Mouse (Mus musculus) mouse trophoblast stem cell (cell line): ENCODE results near the gene Dcun1d3.

ENCODE experiments used
- in situ Hi-C, 2 experiments: fragments of 300-500 bp; cut with MseI, MboI; formaldehyde crosslinking; loops; 2 replicates in 1 of 2; 3 replicates in 1 of 2; pipeline ENCODE4 v1.15.1; 2025

Dcun1d3 gene

DNA sequence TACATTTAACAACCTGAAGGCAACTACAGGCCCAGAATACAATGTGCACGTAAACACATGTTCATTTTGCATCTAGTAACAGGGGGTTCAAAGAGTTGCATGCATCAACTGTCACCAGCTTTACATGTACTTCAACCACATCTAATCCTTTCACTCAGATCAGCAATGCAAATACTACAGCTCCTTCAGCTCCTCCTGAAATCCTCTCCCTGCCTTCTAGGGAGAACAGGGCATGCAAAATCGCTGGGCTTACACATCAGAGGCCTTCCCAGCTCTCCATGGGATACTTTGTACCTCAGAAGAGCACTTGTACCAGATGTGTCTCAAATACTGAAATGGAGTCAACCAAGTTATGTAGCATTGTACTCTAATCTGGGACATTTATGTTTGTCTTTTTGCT, 23.0 kb downstream of the Dcun1d3 start:
- in situ Hi-C loops, result loop anchor here in 1 of 2 experiments (25.0 kb wide), 1 partner anchor 464 kb away; the partner anchor contains the start of gene Abca15

DNA sequence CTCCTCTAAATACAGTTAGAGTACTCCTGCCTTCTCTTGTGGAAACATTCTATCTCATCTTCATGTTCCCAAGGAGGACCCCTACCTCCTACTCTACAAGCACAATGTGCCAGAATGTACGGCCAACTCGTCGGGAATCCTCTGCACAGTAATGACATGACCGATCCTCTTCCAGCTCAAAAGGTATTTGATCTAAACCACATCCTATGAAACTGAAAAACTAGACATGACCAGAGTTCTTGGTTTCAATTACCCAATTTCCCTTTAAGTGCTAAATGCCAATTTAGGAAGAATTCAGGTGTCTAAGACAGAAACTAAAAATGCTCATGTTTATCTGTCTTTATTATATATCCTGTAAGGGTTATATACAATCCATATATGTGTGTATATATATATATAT, 23.9 kb downstream of the Dcun1d3 start:
- in situ Hi-C loops, result loop anchor here in 1 of 2 experiments (25.0 kb wide), 1 partner anchor 465 kb away; the partner anchor contains the start of gene Abca15

DNA sequence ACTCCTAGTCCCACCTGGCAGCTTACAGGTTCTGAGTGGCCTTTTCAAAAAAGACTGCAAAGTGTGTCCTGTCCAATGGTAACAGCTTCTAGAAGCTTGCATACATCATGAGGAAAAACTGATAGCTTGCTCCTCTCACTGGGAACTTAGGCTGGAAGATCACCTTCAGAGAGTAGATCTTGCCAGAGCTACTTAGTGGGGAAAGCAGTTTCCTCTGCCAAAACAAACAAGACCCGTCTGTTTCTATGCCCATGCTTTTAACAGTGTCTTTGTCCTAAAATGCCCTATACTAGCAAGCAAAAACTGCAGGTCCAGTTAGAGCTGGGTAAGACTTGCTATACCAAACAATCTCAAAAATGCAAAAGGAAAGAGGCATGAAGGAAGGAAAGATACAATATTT, 30.0 kb downstream of the Dcun1d3 start:
- in situ Hi-C loops, result loop anchor here in 1 of 2 experiments (25.0 kb wide), 1 partner anchor 471 kb away; the partner anchor contains the start of gene Abca15

DNA sequence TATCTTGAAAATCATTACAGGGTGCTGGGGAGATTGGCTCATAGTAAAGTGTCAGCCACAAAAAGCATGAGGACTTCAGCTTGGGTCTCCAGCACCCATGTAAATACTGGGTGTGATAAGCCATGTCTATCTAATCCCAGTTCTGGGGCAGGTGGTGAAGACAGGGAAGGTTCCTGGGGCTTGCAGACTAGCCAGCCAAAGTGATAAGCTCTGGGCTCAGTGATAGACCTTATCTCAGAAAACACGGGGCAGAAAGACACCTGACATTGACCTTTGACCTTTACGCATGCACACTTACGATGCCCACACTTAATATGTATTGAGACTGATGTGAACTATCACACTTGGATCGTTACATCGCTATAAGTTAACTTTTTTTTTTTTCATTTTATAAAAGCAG, 31.6 kb downstream of the Dcun1d3 start:
- in situ Hi-C loops, result loop anchor here in 1 of 2 experiments (25.0 kb wide), 1 partner anchor 473 kb away; the partner anchor contains the start of gene Abca15

DNA sequence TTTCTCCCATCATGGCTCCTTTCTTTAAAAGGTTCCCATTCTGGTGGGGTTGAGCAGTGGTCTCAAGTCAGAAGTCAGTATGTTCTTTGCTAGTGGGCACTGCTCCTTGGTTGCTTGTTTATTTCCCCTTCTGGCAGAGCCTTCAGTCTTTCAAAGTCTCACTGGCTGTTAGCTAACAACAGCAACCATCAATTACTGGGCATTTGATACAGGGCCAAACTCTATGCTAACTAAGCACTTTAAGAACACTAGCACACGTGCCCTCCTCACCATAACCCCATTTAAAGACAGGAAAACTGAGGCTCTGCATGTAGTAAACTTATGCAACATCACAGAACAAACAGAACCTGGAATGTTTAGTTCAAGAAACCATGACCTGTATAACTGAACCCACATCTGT, 33.9 kb downstream of the Dcun1d3 start:
- in situ Hi-C loops, result loop anchor here in 1 of 2 experiments (25.0 kb wide), 1 partner anchor 475 kb away; the partner anchor contains the start of gene Abca15

DNA sequence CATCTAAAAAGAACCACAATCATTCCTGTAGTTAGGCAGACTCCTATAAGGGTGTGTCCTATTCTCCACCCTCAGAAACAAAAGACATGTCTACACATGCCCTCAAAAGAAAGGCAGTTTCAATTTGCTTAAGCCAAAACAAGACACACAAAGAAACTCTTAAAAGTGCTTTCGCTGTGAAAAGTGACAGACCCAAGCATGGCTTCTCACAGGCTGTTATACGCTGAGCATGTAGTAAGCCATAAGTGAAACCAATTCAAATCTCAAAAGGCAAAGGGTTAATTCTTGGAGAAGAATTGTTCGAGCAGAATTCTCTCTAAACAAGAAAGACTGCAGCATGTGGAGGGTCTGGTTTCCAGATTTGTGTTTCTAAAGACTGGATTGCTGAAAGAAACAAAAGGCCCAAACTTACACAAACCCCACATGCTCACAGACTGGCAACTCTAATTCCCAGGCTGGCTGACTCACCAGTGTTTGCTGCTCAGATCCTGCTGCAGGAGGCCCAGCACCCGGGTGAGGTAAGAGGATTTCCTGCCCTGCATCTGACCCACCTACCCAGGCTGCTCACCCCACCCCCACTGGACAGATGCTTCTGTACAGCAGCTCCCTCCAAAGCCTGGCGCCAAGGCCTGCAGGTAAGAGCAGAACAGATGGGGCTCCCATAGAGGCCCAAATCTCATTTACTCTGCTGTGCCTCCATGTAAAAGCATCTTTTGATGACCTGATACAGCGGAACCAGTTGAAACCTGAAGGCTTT, 34.6 kb downstream of the Dcun1d3 start:
- in situ Hi-C loops, result loop anchor here in 1 of 2 experiments (25.0 kb wide), 1 partner anchor 476 kb away; the partner anchor contains the start of gene Abca15

DNA sequence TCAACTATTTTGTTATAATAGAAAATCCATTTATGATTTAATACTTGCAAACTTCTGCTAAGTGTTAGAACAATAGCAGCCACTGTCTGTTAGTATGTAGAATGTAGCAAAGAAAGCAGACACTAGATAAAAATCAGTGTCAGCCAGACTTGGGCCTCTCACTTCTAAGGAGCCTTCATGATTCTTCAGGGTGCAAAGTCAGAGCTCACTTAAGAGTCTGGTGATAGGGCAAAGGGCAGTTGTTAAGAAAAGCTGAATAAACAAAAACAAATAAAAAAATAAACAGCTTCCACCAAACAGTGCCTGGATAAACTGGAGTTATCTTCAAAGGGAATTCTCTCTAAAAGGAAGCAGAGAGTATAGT, 35.1 kb downstream of the Dcun1d3 start:
- in situ Hi-C loops, result loop anchor here in 1 of 2 experiments (25.0 kb wide), 1 partner anchor 476 kb away; the partner anchor contains the start of gene Abca15

DNA sequence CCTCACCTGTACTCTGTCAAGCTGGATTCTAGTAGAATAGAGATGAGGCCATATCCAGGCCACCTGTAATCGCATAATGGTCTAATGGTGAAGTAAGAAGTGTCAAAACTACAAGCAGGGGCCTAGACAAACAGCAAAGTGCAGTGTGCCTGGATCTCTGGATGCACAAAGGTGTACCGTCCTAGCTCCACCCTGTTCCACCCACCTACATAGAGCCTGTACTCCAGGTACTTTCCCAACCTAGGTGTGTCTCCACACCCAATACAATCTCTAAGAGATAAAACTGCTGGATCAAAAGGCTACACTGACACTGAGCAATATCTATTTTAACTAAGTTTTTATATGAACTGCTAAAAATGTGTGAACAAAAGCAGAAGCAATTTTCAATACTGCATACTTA, 35.5 kb downstream of the Dcun1d3 start:
- in situ Hi-C loops, result loop anchor here in 1 of 2 experiments (25.0 kb wide), 1 partner anchor 477 kb away; the partner anchor contains the start of gene Abca15

DNA sequence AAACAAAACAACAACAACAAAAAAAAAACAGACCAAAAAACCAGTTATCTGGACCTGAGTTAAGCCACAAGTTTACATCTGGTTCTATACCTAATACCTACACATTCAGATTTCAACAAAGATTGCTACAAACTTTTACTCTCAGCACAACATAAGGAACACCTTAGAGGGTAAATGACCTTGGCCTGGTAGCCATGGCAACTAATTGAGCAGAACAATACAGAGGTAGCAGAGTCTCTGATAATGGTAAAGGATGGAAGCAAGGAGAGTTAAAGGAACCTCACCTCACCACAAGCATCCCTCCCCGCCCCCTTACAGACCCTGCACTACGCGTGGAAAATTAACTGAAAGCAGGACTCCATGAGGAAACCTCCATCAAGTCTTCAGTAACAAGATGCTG, 36.0 kb downstream of the Dcun1d3 start:
- in situ Hi-C loops, result loop anchor here in 1 of 2 experiments (25.0 kb wide), 1 partner anchor 477 kb away; the partner anchor contains the start of gene Abca15

DNA sequence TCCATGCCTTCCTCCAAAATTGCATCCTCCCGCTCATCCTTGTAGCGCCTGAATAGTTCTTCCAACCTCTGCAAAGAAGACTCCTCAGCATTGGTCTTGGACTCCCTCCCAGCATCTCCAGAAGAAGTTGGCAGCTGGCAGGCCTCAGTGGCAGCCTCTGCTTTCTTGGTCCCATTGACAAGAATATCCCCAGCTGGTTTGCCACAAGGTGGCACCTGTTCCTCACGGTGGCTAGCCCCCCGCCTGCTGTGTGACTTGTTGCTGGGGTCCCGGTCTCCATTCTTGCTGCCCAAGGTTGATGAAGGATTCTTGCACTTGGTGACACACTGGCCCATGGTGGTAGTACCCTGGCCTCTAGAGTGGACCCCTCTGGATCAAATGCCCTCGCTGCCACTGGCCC, 36.6 kb downstream of the Dcun1d3 start:
- in situ Hi-C loops, result loop anchor here in 1 of 2 experiments (25.0 kb wide), 1 partner anchor 478 kb away; the partner anchor contains the start of gene Abca15

DNA sequence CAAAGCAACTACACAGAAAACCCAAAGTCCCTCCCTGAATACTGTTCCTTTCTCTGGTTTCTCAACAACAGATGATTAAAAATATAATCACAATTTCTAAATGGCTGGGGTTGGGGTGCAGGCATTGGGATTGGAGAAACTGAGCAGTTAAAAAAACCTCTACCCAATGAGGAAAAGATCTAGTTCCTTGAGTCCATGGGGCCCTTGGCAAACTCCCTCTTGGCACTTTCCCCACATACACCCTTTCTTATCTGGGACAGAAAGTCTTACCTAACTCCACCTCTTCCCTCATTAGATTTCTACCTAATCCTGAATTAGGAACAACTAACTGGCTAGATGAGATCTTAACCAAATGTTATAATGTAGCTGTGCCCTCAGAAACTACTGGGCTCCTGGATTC, 41.1 kb downstream of the Dcun1d3 start:
- in situ Hi-C loops, result loop anchor here in 1 of 2 experiments (25.0 kb wide), 1 partner anchor 482 kb away; the partner anchor contains the start of gene Abca15

DNA sequence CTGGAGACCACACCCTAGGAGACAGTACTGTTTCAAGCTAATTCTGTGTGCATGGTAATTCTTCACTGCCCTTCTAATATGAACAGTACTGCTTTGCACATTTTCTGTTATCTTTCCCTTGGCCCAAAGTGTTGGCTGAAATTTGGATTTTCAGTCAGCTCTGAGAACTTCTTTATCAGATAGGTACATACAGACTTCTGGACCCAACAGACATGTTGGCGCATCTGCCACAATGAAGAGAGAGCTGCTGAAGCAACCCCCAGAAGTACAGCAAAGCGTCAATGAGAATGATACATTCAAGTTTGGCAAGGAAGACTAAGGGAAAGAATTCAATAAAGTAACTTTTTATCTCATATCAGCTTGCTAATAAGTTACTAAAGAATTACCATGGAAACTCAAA, 41.7 kb downstream of the Dcun1d3 start:
- in situ Hi-C loops, result loop anchor here in 1 of 2 experiments (25.0 kb wide), 1 partner anchor 483 kb away; the partner anchor contains the start of gene Abca15

DNA sequence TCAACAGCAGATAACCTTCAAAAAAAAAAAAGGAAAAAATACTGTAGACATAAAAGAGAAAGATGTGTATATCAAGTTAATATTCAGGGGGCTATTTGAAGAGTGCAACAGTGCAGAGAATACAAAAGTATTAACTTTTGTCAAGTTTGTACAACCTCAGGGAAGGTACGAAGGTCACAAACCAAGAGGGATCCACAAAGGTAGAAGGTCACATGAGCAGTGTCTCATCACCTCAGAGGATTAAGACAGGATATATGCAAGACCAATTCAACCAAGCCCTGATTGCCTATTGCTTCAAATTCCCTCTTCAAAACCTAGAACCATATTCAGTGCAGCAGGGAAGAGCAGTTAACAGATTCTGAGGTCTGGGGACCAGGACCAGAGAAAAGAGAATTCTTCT, 42.9 kb downstream of the Dcun1d3 start:
- in situ Hi-C loops, result loop anchor here in 1 of 2 experiments (25.0 kb wide), 1 partner anchor 484 kb away; the partner anchor contains the start of gene Abca15

DNA sequence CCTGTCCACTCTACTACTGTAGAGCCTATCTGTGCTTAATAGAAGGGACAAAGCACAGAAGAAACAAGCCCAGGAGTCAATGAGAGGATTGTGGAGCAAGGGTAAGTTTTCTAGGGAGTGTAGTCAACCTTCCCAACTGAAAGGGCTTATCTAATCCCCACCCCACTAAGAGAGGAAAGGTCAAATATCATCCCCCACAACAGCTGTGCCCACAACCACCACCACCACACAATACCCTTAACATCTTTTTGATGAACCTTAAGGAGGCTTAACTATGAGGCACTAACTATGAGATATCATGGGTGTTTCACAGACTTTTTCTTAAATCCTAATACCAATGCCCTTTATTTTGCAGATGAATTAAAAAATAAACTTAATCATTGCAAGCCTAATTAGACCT, 43.6 kb downstream of the Dcun1d3 start:
- in situ Hi-C loops, result loop anchor here in 1 of 2 experiments (25.0 kb wide), 1 partner anchor 485 kb away; the partner anchor contains the start of gene Abca15

DNA sequence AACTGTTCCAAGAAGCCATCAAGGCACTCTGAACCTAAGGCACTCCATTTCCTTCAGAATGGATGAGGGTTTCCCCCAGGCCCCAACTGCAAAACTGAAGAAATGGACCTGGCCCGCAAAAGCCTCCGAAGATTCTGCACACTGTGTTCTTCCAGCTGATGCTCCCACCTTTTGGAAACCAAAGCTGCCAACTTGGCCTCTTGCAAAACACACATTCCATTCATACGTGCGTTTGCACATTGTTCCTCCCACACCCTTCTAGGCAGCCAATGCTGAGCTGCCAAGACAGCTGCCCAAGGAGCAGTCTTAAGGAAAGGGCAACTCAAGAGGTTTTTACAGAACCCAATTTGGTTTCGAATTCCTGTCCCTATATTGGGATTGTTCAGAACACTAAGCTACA, 45.4 kb downstream of the Dcun1d3 start:
- in situ Hi-C loops, result loop anchor here in 1 of 2 experiments (25.0 kb wide), 1 partner anchor 487 kb away; the partner anchor contains the start of gene Abca15

DNA sequence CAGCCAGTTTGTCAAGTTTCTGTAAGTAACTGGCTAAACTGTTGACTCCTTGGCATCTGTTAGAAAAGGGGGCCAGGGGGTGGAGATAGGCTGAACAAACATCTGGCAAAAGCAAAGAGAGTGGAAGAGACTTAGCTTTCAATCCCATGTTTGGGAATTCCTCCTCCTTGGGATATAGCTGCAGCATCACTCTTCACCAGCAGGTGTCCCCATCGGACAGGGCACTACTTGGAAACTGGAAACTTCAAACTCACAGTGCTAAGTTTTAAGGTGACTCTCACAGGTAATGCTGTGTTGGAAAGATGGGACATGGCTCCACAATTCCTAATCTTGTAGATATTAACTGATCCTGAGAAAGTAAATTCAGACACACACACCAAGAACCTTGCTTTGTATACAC, 47.0 kb downstream of the Dcun1d3 start:
- in situ Hi-C loops, result no loop called here

DNA sequence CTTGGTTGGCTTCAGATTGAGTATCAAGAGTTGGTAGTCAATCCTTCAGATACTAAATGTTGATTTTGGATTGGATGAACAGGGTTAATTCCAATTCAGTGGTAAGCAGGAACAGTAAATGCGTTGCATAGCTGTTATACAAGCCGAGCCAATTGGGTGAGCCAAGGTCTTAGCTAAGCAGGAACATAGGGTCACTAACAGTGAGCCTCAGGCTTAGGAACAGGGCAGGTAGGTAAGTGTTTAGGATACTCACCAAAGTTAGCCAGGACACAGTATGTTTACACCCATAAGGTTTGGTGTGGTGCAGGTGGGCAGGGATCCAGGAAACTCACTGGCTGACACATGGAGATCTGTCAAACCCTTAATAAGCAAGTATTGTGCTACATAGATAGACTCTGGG, 48.7 kb downstream of the Dcun1d3 start:
- in situ Hi-C loops, result no loop called here

DNA sequence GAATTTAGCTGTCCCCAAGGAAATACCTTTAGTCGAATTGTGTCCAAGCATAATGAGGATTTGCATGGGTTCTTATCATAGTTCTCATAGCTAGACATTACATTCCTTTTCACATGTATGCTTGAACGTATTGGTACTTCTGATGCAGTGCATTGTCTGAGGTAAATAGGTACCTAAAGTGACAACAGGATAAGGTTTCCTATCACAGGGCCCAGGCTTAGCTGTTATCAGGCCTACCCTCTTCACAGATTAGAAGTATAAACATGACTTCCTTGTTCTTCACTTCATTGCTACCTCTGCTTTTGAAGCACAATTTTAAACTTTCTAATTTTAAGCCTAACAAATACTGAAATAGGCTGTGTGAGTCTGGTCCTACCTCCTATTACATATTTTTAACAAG, 50.6 kb downstream of the Dcun1d3 start:
- in situ Hi-C loops, result no loop called here

DNA sequence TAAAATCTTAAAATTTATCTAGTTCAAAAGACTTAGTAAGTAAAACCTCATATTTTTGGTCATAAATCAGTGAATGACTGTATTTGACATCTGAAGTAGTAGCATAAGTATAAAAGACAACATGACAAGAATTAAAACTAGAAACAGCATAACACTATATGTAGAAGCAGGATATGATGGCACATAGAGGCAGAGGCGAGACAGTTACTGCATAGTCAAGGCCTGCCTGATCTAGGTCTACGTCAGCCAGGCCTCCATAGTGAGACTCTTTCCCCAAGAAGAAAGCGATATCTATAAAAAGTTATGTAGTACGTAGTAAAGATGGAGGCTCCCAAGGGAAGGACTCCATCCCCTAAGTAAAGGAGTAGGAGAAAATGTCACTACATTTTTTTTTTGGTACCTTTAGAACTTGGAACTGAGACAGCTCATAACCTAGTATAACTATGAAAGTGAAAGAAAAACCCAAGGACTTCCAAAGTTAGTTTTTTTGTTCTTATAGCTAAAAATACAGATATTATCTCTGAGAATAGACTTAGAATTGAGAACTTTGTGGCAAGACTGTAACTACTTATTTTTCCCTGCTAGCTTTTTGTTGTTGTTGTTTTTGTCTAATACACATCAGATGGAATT, 54.2 kb downstream of the Dcun1d3 start:
- in situ Hi-C loops, result no loop called here

DNA sequence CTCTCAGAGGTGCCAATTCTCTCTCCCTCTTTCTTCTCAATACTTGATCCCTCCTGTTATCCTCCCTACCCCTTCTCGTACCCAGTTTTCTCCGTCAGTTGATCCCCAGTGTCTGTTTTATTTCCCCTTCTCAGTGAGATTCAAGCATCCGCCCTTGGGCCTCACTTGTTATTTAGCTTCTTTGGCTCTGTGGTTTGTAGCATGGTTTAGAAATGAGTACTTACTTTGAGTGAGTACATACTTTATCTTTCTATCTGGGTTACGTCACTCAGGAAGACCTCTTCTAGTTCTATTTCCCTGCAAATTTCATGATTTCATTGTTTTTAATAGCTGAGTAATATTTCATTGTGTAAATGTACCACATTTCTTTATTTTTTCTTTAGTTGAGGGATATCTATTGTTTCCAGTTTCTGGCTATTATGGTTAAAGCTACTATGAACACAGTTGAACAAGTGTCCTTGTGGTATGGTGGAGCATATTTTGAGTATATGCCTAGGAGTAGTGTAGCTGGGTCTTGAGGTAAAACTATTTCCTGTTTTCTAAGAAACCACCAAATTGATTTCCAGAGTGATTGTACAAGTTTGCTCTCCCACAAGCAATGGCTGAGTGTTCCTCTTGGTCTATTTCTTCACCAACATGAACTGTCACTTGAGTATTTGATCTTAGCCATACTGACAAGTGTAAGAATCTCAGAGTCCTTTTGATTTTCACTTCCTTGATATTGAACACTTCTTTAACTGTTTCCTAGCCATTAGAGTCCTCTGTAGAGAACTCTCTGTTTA, 59.9 kb downstream of the Dcun1d3 start:
- in situ Hi-C loops, result no loop called here

DNA sequence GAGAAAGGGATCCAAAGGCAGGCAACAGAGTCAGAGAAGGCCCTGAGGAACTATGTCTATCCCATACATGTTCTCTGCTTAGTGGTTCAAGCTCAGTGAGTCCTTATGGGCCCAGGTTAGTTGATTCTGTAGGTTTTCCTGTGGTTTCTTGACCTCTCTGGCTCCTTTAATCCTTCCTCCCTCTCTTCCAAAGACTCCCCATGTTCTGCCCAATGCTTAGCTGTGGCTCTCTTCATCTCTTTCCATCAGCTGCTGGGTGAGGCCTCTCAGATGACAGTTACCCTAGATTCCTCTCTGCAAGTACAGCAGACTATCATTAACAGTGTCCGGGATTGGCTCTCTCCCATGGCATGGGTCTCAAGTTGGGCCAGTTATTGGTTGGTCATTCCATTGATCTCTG, 60.7 kb downstream of the Dcun1d3 start:
- in situ Hi-C loops, result no loop called here
